Mouse (Mus musculus): ENCODE data around the gene Ubl4b. TPM values are rescaled to one million over a fixed set of nuclear protein-coding genes. Genes with fewer than 3 reads are reported as not detected.

Gene Ubl4b
- polyA plus RNA-seq (2014; fragmentation: Illumina TruSeq; extraction: RNeasy Lipid Tissue Mini Kit (QIAGEN cat#74804)): not detected

DNA sequence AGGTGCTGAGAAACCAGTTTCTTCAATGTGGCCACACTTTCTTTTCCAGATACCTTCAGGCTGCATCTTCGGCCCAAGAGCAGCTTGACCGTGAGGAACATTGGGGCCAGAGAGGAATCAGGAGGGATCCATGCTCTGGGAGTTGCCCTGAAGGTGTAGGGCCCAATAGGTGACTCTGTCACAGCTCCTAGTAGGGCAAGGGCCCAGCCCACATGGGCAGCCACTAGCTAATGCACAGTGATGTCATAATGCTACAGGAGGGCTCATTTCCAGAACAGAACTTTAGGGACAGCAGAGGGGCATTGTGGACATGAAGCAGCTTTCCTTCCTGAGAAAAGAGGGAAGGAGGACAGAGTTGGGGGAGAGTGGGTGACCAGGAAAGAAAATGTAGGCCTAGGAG lies at the start of gene Ubl4b:
Ubl4b (minus strand) TSS at position 232 of the 400 bp plus-strand sequence.

DNA sequence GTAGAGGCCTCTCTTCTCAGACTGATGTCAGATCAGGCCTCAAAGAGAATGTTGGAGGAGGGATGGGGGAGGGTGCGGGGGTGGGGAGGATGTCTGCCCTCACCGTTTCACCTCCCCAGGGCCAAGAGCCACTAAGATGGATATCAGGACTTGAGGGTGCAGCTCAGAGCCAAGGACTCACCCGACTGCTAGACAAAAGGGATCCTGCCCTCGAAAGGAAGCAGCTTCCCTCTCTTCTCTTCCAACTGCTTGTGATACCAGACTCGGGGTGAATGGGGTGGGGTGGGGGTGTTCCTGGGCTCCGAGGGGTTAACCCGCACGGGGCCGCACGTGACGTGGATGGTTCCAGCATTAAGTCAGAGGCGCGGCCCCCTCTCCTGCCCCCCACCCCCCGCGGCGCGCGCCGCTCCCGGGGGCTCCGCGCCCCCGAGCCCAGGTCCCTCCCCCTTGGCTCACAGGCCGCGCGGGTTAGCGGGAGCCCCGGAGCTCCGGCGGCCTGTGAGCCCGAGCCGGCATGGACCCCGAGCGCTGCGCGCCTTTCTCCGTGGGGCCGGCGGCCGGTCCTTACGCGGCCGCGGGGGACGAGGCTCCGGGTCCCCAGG lies 39.9 kb upstream of the Ubl4b start, which contains the start of gene Alx3:
Alx3 (plus strand) TSS at position 370 of the 602 bp plus-strand sequence.

DNA sequence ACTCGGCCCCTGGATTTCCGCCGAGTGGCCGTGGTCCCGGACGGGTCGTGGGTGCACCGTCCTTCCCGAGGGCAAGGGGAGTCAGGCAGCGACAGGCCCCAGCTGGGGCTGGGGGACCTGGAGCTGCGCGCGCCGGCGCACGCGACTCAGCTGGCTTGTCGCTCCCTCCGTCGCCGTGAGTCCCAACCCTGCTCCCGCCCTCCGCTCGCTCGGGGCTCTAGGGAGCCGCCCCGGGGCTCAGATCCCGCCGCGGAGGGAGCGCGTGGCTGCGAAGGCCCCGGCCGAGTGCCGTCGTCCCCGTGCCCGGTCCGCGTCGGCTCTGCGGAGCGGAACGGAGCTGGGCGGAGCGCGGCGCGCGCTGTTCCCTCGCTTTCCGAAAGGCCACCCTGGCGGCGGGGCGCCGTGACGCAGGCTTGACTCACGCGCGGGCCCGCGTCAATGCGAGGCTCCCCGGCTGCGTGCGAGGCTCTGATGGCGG lies 37.2 kb downstream of the Ubl4b start, which contains the start of gene Slc6a17:
Slc6a17 (minus strand) TSS at position 388 of the 478 bp plus-strand sequence.

Other genes with a start within 250 kb of the Ubl4b start
- gene Rbm15, start 221.4 kb downstream of the Ubl4b start, polyA plus RNA-seq (2014; fragmentation: Illumina TruSeq; extraction: RNeasy Lipid Tissue Mini Kit (QIAGEN cat#74804)): 25.7 TPM
- not detected for gene Kcnc4, start 95.5 kb downstream of the Ubl4b start, polyA plus RNA-seq (2014; fragmentation: Illumina TruSeq; extraction: RNeasy Lipid Tissue Mini Kit (QIAGEN cat#74804))
- 1.1 TPM for gene Slc6a17, start 37.1 kb downstream of the Ubl4b start, polyA plus RNA-seq (2014; fragmentation: Illumina TruSeq; extraction: RNeasy Lipid Tissue Mini Kit (QIAGEN cat#74804))
- gene Alx3, start 40.0 kb upstream of the Ubl4b start, polyA plus RNA-seq (2014; fragmentation: Illumina TruSeq; extraction: RNeasy Lipid Tissue Mini Kit (QIAGEN cat#74804)): not detected
- not detected for gene Gm10961, start 76.2 kb upstream of the Ubl4b start, polyA plus RNA-seq (2014; fragmentation: Illumina TruSeq; extraction: RNeasy Lipid Tissue Mini Kit (QIAGEN cat#74804))
- gene Strip1, start 76.6 kb upstream of the Ubl4b start, polyA plus RNA-seq (2014; fragmentation: Illumina TruSeq; extraction: RNeasy Lipid Tissue Mini Kit (QIAGEN cat#74804)): 5.2 TPM
- gene Ahcyl1, start 141.5 kb upstream of the Ubl4b start, polyA plus RNA-seq (2014; fragmentation: Illumina TruSeq; extraction: RNeasy Lipid Tissue Mini Kit (QIAGEN cat#74804)): 303 TPM
- 10.7 TPM for gene Csf1, start 205.4 kb upstream of the Ubl4b start, polyA plus RNA-seq (2014; fragmentation: Illumina TruSeq; extraction: RNeasy Lipid Tissue Mini Kit (QIAGEN cat#74804))

All from ovary, adult 10 weeks (tissue).